Mouse (Mus musculus): ENCODE results near the gene Rab34. TPM values are rescaled to one million over a fixed set of nuclear protein-coding genes. Genes with fewer than 3 reads are reported as not detected.

The Rab34 gene
- polyA plus RNA-seq, 1 experiment from 2014 or later, result 128 TPM

- Histone ChIP-seq H3K27me3 (ENCODE audit: control insufficient read depth, insufficient read depth, low read length) (no peaks in the 10 kb centered on the region), H3K27ac (ENCODE audit: low read depth, low read length) (0 out of 2 replicates have a peak overlapping the region, but pooled peaks have one; percentile 7), H3K4me3 (ENCODE audit: low read length) (0 out of 2 replicates have a peak overlapping the region, but pooled peaks have one; percentile 2), H3K4me1 (ENCODE audit: control insufficient read depth, insufficient read depth, low read length) (peaks cover 14% of the 10 kb centered on the region), H3K36me3 (ENCODE audit: control insufficient read depth, insufficient read depth, low read length) (peaks cover 5% of the 10 kb centered on the region; the same call in 1 of the 2 replicates), H3K9ac (ENCODE audit: low read depth, low read length) (no peak overlapping the region), H3K4me2 (replicated peaks; ENCODE audit: low read depth, low read length) (no peak overlapping the region), H3K9me3 (ENCODE audit: control insufficient read depth, low read length) (no peaks in the 10 kb centered on the region)
- ATAC-seq (ENCODE audit: low FRiP score, low TSS enrichment), result no peak
- 63% methylated on average over 19 of the region's 19 CpGs for WGBS
These were observed 19.4 kb upstream of the Rab34 start for GRCm38 (mm10) chr11:78168541-78169468.

GRCm38 (mm10) chr11:78170306-78170705 lies 17.9 kb upstream of the Rab34 start:
- H3K4me3 ChIP-seq (ENCODE audit: low read length), result no peak overlapping the region
- no peak overlapping the region for H3K27ac ChIP-seq (ENCODE audit: low read depth, low read length)
- no peak for ATAC-seq (ENCODE audit: low FRiP score, low TSS enrichment)
- H3K4me1 ChIP-seq (ENCODE audit: control insufficient read depth, insufficient read depth, low read length), result peaks cover 14% of the 10 kb centered on the region
- H3K4me2 ChIP-seq (replicated peaks; ENCODE audit: low read depth, low read length), result no peak overlapping the region
- H3K36me3 ChIP-seq (ENCODE audit: control insufficient read depth, insufficient read depth, low read length), result peaks cover 5% of the 10 kb centered on the region; the same call in 1 of the 2 replicates
- WGBS, result 78% methylated on average over 15 of the region's 15 CpGs
- no peak overlapping the region for H3K9ac ChIP-seq (ENCODE audit: low read depth, low read length)
- H3K27me3 ChIP-seq (ENCODE audit: control insufficient read depth, insufficient read depth, low read length), result no peaks in the 10 kb centered on the region
- no peaks in the 10 kb centered on the region for H3K9me3 ChIP-seq (ENCODE audit: control insufficient read depth, low read length)

GRCm38 (mm10) chr11:78171328-78171727 lies 16.9 kb upstream of the Rab34 start:
- H3K9me3 ChIP-seq (ENCODE audit: control insufficient read depth, low read length), result no peaks in the 10 kb centered on the region
- H3K27ac ChIP-seq (ENCODE audit: low read depth, low read length), result no peak overlapping the region
- no peaks in the 10 kb centered on the region for H3K27me3 ChIP-seq (ENCODE audit: control insufficient read depth, insufficient read depth, low read length)
- H3K36me3 ChIP-seq (ENCODE audit: control insufficient read depth, insufficient read depth, low read length), result peaks cover 5% of the 10 kb centered on the region; the same call in 1 of the 2 replicates
- no peak for ATAC-seq (ENCODE audit: low FRiP score, low TSS enrichment)
- peaks cover 7% of the 10 kb centered on the region for H3K4me1 ChIP-seq (ENCODE audit: control insufficient read depth, insufficient read depth, low read length)
- H3K4me2 ChIP-seq (replicated peaks; ENCODE audit: low read depth, low read length), result no peak overlapping the region
- no peak overlapping the region for H3K4me3 ChIP-seq (ENCODE audit: low read length)
- 82% methylated on average over 4 of the region's 4 CpGs for WGBS
- H3K9ac ChIP-seq (ENCODE audit: low read depth, low read length), result no peak overlapping the region

GRCm38 (mm10) chr11:78172034-78172747 lies 16.0 kb upstream of the Rab34 start:
- Histone ChIP-seq H3K9ac (ENCODE audit: low read depth, low read length) (no peak overlapping the region), H3K4me1 (ENCODE audit: control insufficient read depth, insufficient read depth, low read length) (peaks cover 3% of the 10 kb centered on the region; the same call in 1 of the 2 replicates), H3K36me3 (ENCODE audit: control insufficient read depth, insufficient read depth, low read length) (peaks cover 5% of the 10 kb centered on the region; the same call in 1 of the 2 replicates), H3K27me3 (ENCODE audit: control insufficient read depth, insufficient read depth, low read length) (no peaks in the 10 kb centered on the region), H3K4me3 (ENCODE audit: low read length) (no peak overlapping the region), H3K27ac (ENCODE audit: low read depth, low read length) (no peak overlapping the region), H3K4me2 (replicated peaks; ENCODE audit: low read depth, low read length) (no peak overlapping the region), H3K9me3 (ENCODE audit: control insufficient read depth, low read length) (no peaks in the 10 kb centered on the region)
- no peak for ATAC-seq (ENCODE audit: low FRiP score, low TSS enrichment)
- WGBS, result 89% methylated on average over 16 of the region's 16 CpGs

GRCm38 (mm10) chr11:78172748-78173383 lies 15.4 kb upstream of the Rab34 start:
- H3K36me3 ChIP-seq (ENCODE audit: control insufficient read depth, insufficient read depth, low read length), result peaks cover 5% of the 10 kb centered on the region; the same call in 1 of the 2 replicates
- WGBS, result 85% methylated on average over 19 of the region's 19 CpGs
- no peaks in the 10 kb centered on the region for H3K27me3 ChIP-seq (ENCODE audit: control insufficient read depth, insufficient read depth, low read length)
- H3K4me1 ChIP-seq (ENCODE audit: control insufficient read depth, insufficient read depth, low read length), result peaks cover 3% of the 10 kb centered on the region; the same call in 1 of the 2 replicates
- H3K9me3 ChIP-seq (ENCODE audit: control insufficient read depth, low read length), result no peaks in the 10 kb centered on the region
- no peak overlapping the region for H3K4me2 ChIP-seq (replicated peaks; ENCODE audit: low read depth, low read length)
- H3K4me3 ChIP-seq (ENCODE audit: low read length), result no peak overlapping the region
- ATAC-seq (ENCODE audit: low FRiP score, low TSS enrichment), result no peak
- H3K9ac ChIP-seq (ENCODE audit: low read depth, low read length), result no peak overlapping the region
- no peak overlapping the region for H3K27ac ChIP-seq (ENCODE audit: low read depth, low read length)

GRCm38 (mm10) chr11:78174506-78174905 lies 13.7 kb upstream of the Rab34 start:
- ATAC-seq (ENCODE audit: low FRiP score, low TSS enrichment), result no peak
- peaks cover 8% of the 10 kb centered on the region; the same call in 1 of the 2 replicates for H3K36me3 ChIP-seq (ENCODE audit: control insufficient read depth, insufficient read depth, low read length)
- H3K9ac ChIP-seq (ENCODE audit: low read depth, low read length), result no peak overlapping the region
- H3K4me2 ChIP-seq (replicated peaks; ENCODE audit: low read depth, low read length), result no peak overlapping the region
- WGBS, result 91% methylated on average over 3 of the region's 3 CpGs
- no peak overlapping the region for H3K4me3 ChIP-seq (ENCODE audit: low read length)
- H3K27ac ChIP-seq (ENCODE audit: low read depth, low read length), result no peak overlapping the region
- H3K4me1 ChIP-seq (ENCODE audit: control insufficient read depth, insufficient read depth, low read length), result peaks cover 4% of the 10 kb centered on the region
- H3K9me3 ChIP-seq (ENCODE audit: control insufficient read depth, low read length), result no peaks in the 10 kb centered on the region
- H3K27me3 ChIP-seq (ENCODE audit: control insufficient read depth, insufficient read depth, low read length), result no peaks in the 10 kb centered on the region

- Histone ChIP-seq H3K9me3 (ENCODE audit: control insufficient read depth, low read length) (no peaks in the 10 kb centered on the region), H3K9ac (ENCODE audit: low read depth, low read length) (peak overlapping the region; percentile 60), H3K27ac (ENCODE audit: low read depth, low read length) (peak overlapping the region; percentile 98), H3K27me3 (ENCODE audit: control insufficient read depth, insufficient read depth, low read length) (no peaks in the 10 kb centered on the region), H3K36me3 (ENCODE audit: control insufficient read depth, insufficient read depth, low read length) (peaks cover 22% of the 10 kb centered on the region), H3K4me2 (replicated peaks; ENCODE audit: low read depth, low read length) (peak overlapping the region; percentile 59), H3K4me1 (ENCODE audit: control insufficient read depth, insufficient read depth, low read length) (peaks cover 17% of the 10 kb centered on the region), H3K4me3 (ENCODE audit: low read length) (peak overlapping the region; percentile 60)
- 4% methylated on average over 9 of the region's 10 CpGs for WGBS
- ATAC-seq (ENCODE audit: low FRiP score, low TSS enrichment), result no peak
These were observed 12.3 kb upstream of the Rab34 start for GRCm38 (mm10) chr11:78175771-78176401.

- peaks cover 23% of the 10 kb centered on the region for H3K4me1 ChIP-seq (ENCODE audit: control insufficient read depth, insufficient read depth, low read length)
- under 1% methylated on average over 32 of the region's 32 CpGs for WGBS
- peak; percentile 65 for ATAC-seq (ENCODE audit: low FRiP score, low TSS enrichment)
- no peaks in the 10 kb centered on the region for H3K9me3 ChIP-seq (ENCODE audit: control insufficient read depth, low read length)
- no peaks in the 10 kb centered on the region for H3K27me3 ChIP-seq (ENCODE audit: control insufficient read depth, insufficient read depth, low read length)
- H3K27ac ChIP-seq (ENCODE audit: low read depth, low read length), result peak within 1 kb of the TSS; percentile 98
- peak within 1 kb of the TSS; percentile 60 for H3K9ac ChIP-seq (ENCODE audit: low read depth, low read length)
- peak within 1 kb of the TSS; percentile 59 for H3K4me2 ChIP-seq (replicated peaks; ENCODE audit: low read depth, low read length)
- H3K4me3 ChIP-seq (ENCODE audit: low read length), result peak within 1 kb of the TSS; percentile 60
- peaks cover 27% of the 10 kb centered on the region for H3K36me3 ChIP-seq (ENCODE audit: control insufficient read depth, insufficient read depth, low read length)
These were observed 11.8 kb upstream of the Rab34 start, which contains the start of the genes Nek8 and Tlcd1 for GRCm38 (mm10) chr11:78176402-78176862. Gene Nek8 (minus strand): TSS chr11:78176675. Gene Tlcd1 (plus strand): TSS chr11:78176711.
